Mouse (Mus musculus): ENCODE data around the gene Fam222a.

The Fam222a gene

GRCm38 (mm10) chr5:114560533-114560936 is 7.3 kb upstream of the Fam222a start:
- no peak for DNase-seq (ENCODE audit: low spot score)

GRCm38 (mm10) chr5:114560965-114561364 is 6.9 kb upstream of the Fam222a start:
- DNase-seq (ENCODE audit: low spot score) = no peak

GRCm38 (mm10) chr5:114563994-114564393 is 3.8 kb upstream of the Fam222a start:
- DNase-seq (ENCODE audit: low spot score) = no peak

GRCm38 (mm10) chr5:114565305-114565704 is 2.5 kb upstream of the Fam222a start:
- DNase-seq (ENCODE audit: low spot score) = no peak

GRCm38 (mm10) chr5:114565751-114566150 is 2.1 kb upstream of the Fam222a start:
- no peak for DNase-seq (ENCODE audit: low spot score)

- DNase-seq (ENCODE audit: low spot score) = no peak
Observed at GRCm38 (mm10) chr5:114566461-114566860, 1.4 kb upstream of the Fam222a start.

GRCm38 (mm10) chr5:114567075-114567517 is 720 bp upstream of the Fam222a start:
- DNase-seq (ENCODE audit: low spot score) = peak; percentile 86

- DNase-seq (ENCODE audit: low spot score) = no peak
Observed at GRCm38 (mm10) chr5:114568818-114569217, 1.0 kb downstream of the Fam222a start.

- no peak for DNase-seq (ENCODE audit: low spot score)
Observed at GRCm38 (mm10) chr5:114569918-114570670, 2.3 kb downstream of the Fam222a start.

- DNase-seq (ENCODE audit: low spot score) = no peak
Observed at GRCm38 (mm10) chr5:114570791-114571450, 3.1 kb downstream of the Fam222a start.

- DNase-seq (ENCODE audit: low spot score) = no peak
Observed at GRCm38 (mm10) chr5:114571451-114572030, 3.7 kb downstream of the Fam222a start.

- no peak for DNase-seq (ENCODE audit: low spot score)
Observed at GRCm38 (mm10) chr5:114572997-114573396, 5.2 kb downstream of the Fam222a start.

- no peak for DNase-seq (ENCODE audit: low spot score)
Observed at GRCm38 (mm10) chr5:114573920-114574628, 6.3 kb downstream of the Fam222a start.

GRCm38 (mm10) chr5:114575010-114575409 is 7.2 kb downstream of the Fam222a start:
- DNase-seq (ENCODE audit: low spot score) = no peak

- DNase-seq (ENCODE audit: low spot score) = no peak
Observed at GRCm38 (mm10) chr5:114575530-114575929, 7.7 kb downstream of the Fam222a start.

- no peak for DNase-seq (ENCODE audit: low spot score)
Observed at GRCm38 (mm10) chr5:114575986-114576605, 8.3 kb downstream of the Fam222a start.

GRCm38 (mm10) chr5:114578361-114578760 is 10.5 kb downstream of the Fam222a start:
- no peak for DNase-seq (ENCODE audit: low spot score)

- DNase-seq (ENCODE audit: low spot score) = no peak
Observed at GRCm38 (mm10) chr5:114579714-114580357, 12.0 kb downstream of the Fam222a start.

- no peak for DNase-seq (ENCODE audit: low spot score)
Observed at GRCm38 (mm10) chr5:114581486-114581885, 13.7 kb downstream of the Fam222a start.

- no peak for DNase-seq (ENCODE audit: low spot score)
Observed at GRCm38 (mm10) chr5:114583046-114583445, 15.2 kb downstream of the Fam222a start.

GRCm38 (mm10) chr5:114583490-114584175 is 15.8 kb downstream of the Fam222a start:
- no peak for DNase-seq (ENCODE audit: low spot score)

Data from T-cell, adult 2 months (primary cell).